Mouse (Mus musculus): Measurements from ENCODE around the gene Ube2l3. TPM values are rescaled to one million over a fixed set of nuclear protein-coding genes. Genes with fewer than 3 reads are reported as not detected.

The Ube2l3 gene
- total RNA-seq (2014; rRNA removed) (127 and 136 TPM in 2 replicates), polyA plus RNA-seq (2015; fragmentation: Nextera tagmentation; extraction: Ambion mirVana) (330 and 371 TPM in 2 replicates)

GRCm38 (mm10) chr16:17202549-17202948 is at the start of gene Ube2l3:
Ube2l3 (minus strand) TSS chr16:17202649.
- Histone ChIP-seq H3K27ac (ENCODE audit: low read depth, low read length) (peak within 1 kb of the TSS; percentile 77; the same call in 1 of the 2 replicates), H3K4me2 (ENCODE audit: low read depth) (peak within 1 kb of the TSS; percentile 71), H3K4me3 (ENCODE audit: low read depth, low read length) (peak within 1 kb of the TSS; percentile 75), H3K9me3 (ENCODE audit: low read length) (no peaks in the 10 kb centered on the region), H3K27me3 (ENCODE audit: insufficient read depth, low read length) (no peaks in the 10 kb centered on the region), H3K9ac (peak within 1 kb of the TSS; percentile 97), H3K4me1 (ENCODE audit: insufficient read depth) (peaks cover 14% of the 10 kb centered on the region; the same call in 1 of the 2 replicates), H3K36me3 (ENCODE audit: insufficient read depth) (no peaks in the 10 kb centered on the region)
- DNase-seq: no peak
- TF ChIP-seq CTCF (IDR thresholded peaks at IDR 0.05; ENCODE audit: low read depth): no peak
- no peak for ATAC-seq
- WGBS: 91% methylated on average over 1 of the region's 1 CpGs

DNA sequence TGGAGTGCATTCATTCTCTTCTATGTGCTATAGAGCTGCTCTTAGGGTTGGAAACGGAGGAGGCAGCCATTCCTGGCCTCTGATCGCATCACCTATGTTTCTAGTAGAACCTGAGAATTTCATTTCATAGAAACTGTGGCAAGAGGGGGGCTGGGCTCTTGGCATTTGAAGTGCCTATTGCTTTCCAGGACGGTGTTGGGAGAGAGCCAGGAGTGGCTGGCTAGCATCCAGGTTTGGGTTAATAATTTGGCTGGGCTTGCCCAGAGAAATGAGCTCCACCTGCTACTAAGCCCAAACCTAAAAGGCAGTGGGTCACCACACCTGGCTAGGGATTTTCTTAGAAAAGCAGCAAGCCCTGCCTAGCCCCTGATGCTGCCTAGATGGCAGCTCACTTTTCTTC is 49.1 kb upstream of the Ube2l3 start:
- no peak overlapping the region for H3K27ac ChIP-seq (ENCODE audit: low read depth, low read length)
- H3K36me3 ChIP-seq (ENCODE audit: insufficient read depth): peaks cover 8% of the 10 kb centered on the region; the same call in 1 of the 2 replicates
- 35% methylated on average over 3 of the region's 3 CpGs for WGBS
- no peaks in the 10 kb centered on the region for H3K9me3 ChIP-seq (ENCODE audit: low read length)
- TF ChIP-seq CTCF (IDR thresholded peaks at IDR 0.05; ENCODE audit: low read depth): no peak
- no peak overlapping the region for H3K4me3 ChIP-seq (ENCODE audit: low read depth, low read length)
- H3K9ac ChIP-seq: no peak overlapping the region
- no peak overlapping the region for H3K4me2 ChIP-seq (ENCODE audit: low read depth)
- DNase-seq: peak; percentile 53
- peaks cover 2% of the 10 kb centered on the region; the same call in 1 of the 2 replicates for H3K4me1 ChIP-seq (ENCODE audit: insufficient read depth)
- no peak for ATAC-seq
- H3K27me3 ChIP-seq (ENCODE audit: insufficient read depth, low read length): no peaks in the 10 kb centered on the region

DNA sequence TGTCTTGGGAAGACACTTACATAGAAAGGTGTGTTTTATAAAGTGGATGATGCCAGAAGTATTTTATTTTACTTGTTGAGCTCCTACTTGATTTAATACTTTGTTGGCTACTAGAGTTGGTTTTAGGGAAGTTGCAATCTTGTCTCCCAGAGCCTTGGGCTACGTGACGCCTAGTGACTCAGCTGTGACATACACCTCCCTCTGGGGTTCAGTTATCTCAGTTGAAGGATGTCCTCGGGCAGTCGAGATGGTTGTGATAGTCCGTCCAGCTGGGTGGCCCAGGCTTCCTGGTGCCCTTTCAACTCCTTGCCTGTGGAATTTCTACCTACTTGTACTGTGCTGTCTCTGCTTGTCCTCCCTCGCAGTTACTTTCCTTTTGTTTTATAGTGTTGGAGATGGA is 46.7 kb upstream of the Ube2l3 start:
- no peak for TF ChIP-seq CTCF (IDR thresholded peaks at IDR 0.05; ENCODE audit: low read depth)
- DNase-seq (no peak), ATAC-seq (no peak)
- H3K9ac ChIP-seq: no peak overlapping the region
- H3K4me2 ChIP-seq (ENCODE audit: low read depth): no peak overlapping the region
- H3K36me3 ChIP-seq (ENCODE audit: insufficient read depth): no peaks in the 10 kb centered on the region; the same call in 1 of the 2 replicates
- H3K4me1 ChIP-seq (ENCODE audit: insufficient read depth): peaks cover 1% of the 10 kb centered on the region; the same call in 1 of the 2 replicates
- 83% methylated on average over 6 of the region's 6 CpGs for WGBS
- no peaks in the 10 kb centered on the region for H3K27me3 ChIP-seq (ENCODE audit: insufficient read depth, low read length)
- no peaks in the 10 kb centered on the region for H3K9me3 ChIP-seq (ENCODE audit: low read length)
- no peak overlapping the region for H3K27ac ChIP-seq (ENCODE audit: low read depth, low read length)
- H3K4me3 ChIP-seq (ENCODE audit: low read depth, low read length): no peak overlapping the region

GRCm38 (mm10) chr16:17247727-17248126 is 45.3 kb upstream of the Ube2l3 start:
- TF ChIP-seq CTCF (IDR thresholded peaks at IDR 0.05; ENCODE audit: low read depth): no peak
- 52% methylated on average over 4 of the region's 4 CpGs for WGBS
- Histone ChIP-seq H3K36me3 (ENCODE audit: insufficient read depth) (no peaks in the 10 kb centered on the region; the same call in 1 of the 2 replicates), H3K27me3 (ENCODE audit: insufficient read depth, low read length) (no peaks in the 10 kb centered on the region), H3K4me3 (ENCODE audit: low read depth, low read length) (no peak overlapping the region), H3K27ac (ENCODE audit: low read depth, low read length) (no peak overlapping the region), H3K9ac (no peak overlapping the region), H3K4me1 (ENCODE audit: insufficient read depth) (no peaks in the 10 kb centered on the region), H3K9me3 (ENCODE audit: low read length) (no peaks in the 10 kb centered on the region), H3K4me2 (ENCODE audit: low read depth) (no peak overlapping the region)
- DNase-seq (no peak), ATAC-seq (no peak)

DNA sequence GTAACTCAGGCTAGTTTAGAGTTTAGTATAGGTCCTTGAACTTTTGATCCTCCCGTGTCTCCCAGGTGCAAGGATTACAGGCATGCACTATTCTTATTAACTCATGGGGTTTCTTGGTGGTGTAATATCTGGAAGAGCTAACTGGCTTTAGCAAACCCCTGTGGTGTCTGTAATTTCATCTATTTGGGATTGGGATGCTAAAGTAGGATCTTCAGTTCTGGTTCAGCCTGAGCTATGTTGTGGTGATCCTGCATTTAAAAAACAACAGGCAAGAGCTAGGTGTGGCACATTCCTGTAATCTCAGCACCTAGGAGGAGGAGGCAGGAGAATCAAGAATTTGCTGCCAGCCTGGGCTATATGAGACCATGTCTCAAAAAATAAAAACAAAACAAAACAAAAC is 42.5 kb upstream of the Ube2l3 start:
- H3K4me2 ChIP-seq (ENCODE audit: low read depth): no peak overlapping the region
- no peaks in the 10 kb centered on the region for H3K27me3 ChIP-seq (ENCODE audit: insufficient read depth, low read length)
- TF ChIP-seq CTCF (IDR thresholded peaks at IDR 0.05; ENCODE audit: low read depth): no peak
- H3K36me3 ChIP-seq (ENCODE audit: insufficient read depth): no peaks in the 10 kb centered on the region; the same call in 1 of the 2 replicates
- no peak overlapping the region for H3K27ac ChIP-seq (ENCODE audit: low read depth, low read length)
- no peak overlapping the region for H3K4me3 ChIP-seq (ENCODE audit: low read depth, low read length)
- ATAC-seq (no peak), DNase-seq (no peak)
- no peaks in the 10 kb centered on the region for H3K4me1 ChIP-seq (ENCODE audit: insufficient read depth)
- H3K9me3 ChIP-seq (ENCODE audit: low read length): no peaks in the 10 kb centered on the region
- H3K9ac ChIP-seq: no peak overlapping the region
- WGBS: 90% methylated on average over 1 of the region's 1 CpGs

DNA sequence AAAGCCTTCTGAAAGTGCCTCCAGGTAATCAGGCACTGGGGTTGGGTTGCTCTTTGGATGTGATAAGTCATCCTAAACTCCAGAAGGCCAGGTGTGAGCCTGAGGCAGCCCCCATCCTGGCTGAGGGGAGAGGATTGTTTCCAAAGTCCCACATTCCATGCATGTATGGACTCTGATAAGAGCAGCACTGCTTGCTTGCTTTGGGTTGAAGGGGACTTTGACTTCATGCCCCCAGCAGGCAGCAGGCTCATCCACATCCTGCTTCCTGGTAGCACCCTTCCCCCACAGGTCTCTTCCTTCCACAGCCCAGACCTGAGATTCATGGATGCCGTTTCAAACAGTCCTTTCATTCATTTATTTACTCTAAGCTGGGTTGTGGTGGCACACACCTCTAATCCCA is 41.3 kb upstream of the Ube2l3 start:
- no peak overlapping the region for H3K4me2 ChIP-seq (ENCODE audit: low read depth)
- TF ChIP-seq CTCF (IDR thresholded peaks at IDR 0.05; ENCODE audit: low read depth): no peak
- H3K4me1 ChIP-seq (ENCODE audit: insufficient read depth): no peaks in the 10 kb centered on the region
- no peak for DNase-seq
- no peaks in the 10 kb centered on the region for H3K9me3 ChIP-seq (ENCODE audit: low read length)
- no peak overlapping the region for H3K9ac ChIP-seq
- no peaks in the 10 kb centered on the region; the same call in 1 of the 2 replicates for H3K36me3 ChIP-seq (ENCODE audit: insufficient read depth)
- H3K4me3 ChIP-seq (ENCODE audit: low read depth, low read length): no peak overlapping the region
- 85% methylated on average over 1 of the region's 1 CpGs for WGBS
- ATAC-seq: no peak
- H3K27me3 ChIP-seq (ENCODE audit: insufficient read depth, low read length): no peaks in the 10 kb centered on the region
- H3K27ac ChIP-seq (ENCODE audit: low read depth, low read length): no peak overlapping the region

GRCm38 (mm10) chr16:17239409-17239808 is 37.0 kb upstream of the Ube2l3 start:
- Histone ChIP-seq H3K4me3 (ENCODE audit: low read depth, low read length) (no peak overlapping the region), H3K4me1 (ENCODE audit: insufficient read depth) (peaks cover 12% of the 10 kb centered on the region), H3K36me3 (ENCODE audit: insufficient read depth) (no peaks in the 10 kb centered on the region), H3K27me3 (ENCODE audit: insufficient read depth, low read length) (no peaks in the 10 kb centered on the region), H3K4me2 (ENCODE audit: low read depth) (no peak overlapping the region), H3K9ac (no peak overlapping the region), H3K9me3 (ENCODE audit: low read length) (no peaks in the 10 kb centered on the region), H3K27ac (ENCODE audit: low read depth, low read length) (no peak overlapping the region)
- TF ChIP-seq CTCF (IDR thresholded peaks at IDR 0.05; ENCODE audit: low read depth): no peak
- no peak for DNase-seq
- ATAC-seq: no peak
- 83% methylated on average over 2 of the region's 2 CpGs for WGBS
